Mouse (Mus musculus) stomach, embryonic 14.5 days (tissue): ENCODE measurements around the gene Insig1. TPM values are rescaled to one million over a fixed set of nuclear protein-coding genes. Genes with fewer than 3 reads are reported as not detected.

Experiments used
- ATAC-seq: fragments of 200-750 bp; cut with Nextera tagmentation; 2 replicates; pipeline ENCODE4 v1.8.0; 2017; ENCODE audit warnings: low read depth, moderate TSS enrichment; ENCODE audit not compliant: insufficient number of reproducible peaks, insufficient read depth, low FRiP score
- H3K27ac ChIP-seq: fragments of 300-500 bp; sonication (generic); 2 replicates; pipeline ENCODE4 v1.5.1; 2014; ENCODE audit warnings: mild to moderate bottlenecking, low read length, moderate library complexity, mixed read lengths
- H3K27me3 ChIP-seq: fragments of 300-500 bp; sonication (generic); 2 replicates; pipeline ENCODE4 v1.6.1; 2014; ENCODE audit warnings: low read length, control low read depth, mixed read lengths; ENCODE audit not compliant: control insufficient read depth, insufficient read depth
- H3K36me3 ChIP-seq: fragments of 300-500 bp; sonication (generic); 2 replicates; pipeline ENCODE4 v1.6.1; 2014; ENCODE audit warnings: mild to moderate bottlenecking, control low read depth, low read length, moderate library complexity, mixed read lengths; ENCODE audit not compliant: control insufficient read depth, insufficient read depth
- H3K4me1 ChIP-seq: fragments of 300-500 bp; sonication (generic); 2 replicates; pipeline ENCODE4 v1.6.1; 2014; ENCODE audit warnings: low read length, control low read depth, mixed read lengths; ENCODE audit not compliant: control insufficient read depth, insufficient read depth
- H3K4me2 ChIP-seq: fragments of 300-500 bp; sonication (generic); replicated peaks from 2 replicates; pipeline ENCODE4 v1.6.1; 2014; ENCODE audit warnings: low read depth, low read length, control low read depth
- H3K4me3 ChIP-seq: fragments of 300-500 bp; sonication (generic); 2 replicates; pipeline ENCODE4 v1.5.1; 2014; ENCODE audit warnings: low read depth, low read length, control low read depth
- H3K9ac ChIP-seq: fragments of 300-500 bp; sonication (generic); replicated peaks from 2 replicates; pipeline ENCODE4 v1.6.1; 2014; ENCODE audit warnings: low read depth, mild to moderate bottlenecking, control low read depth, low read length, moderate library complexity, mixed read lengths
- H3K9me3 ChIP-seq: fragments of 300-500 bp; sonication (generic); 2 replicates; pipeline ENCODE4 v1.6.1; 2016; ENCODE audit warnings: low read depth, low read length, control low read depth; ENCODE audit not compliant: control insufficient read depth
- WGBS: fragments of 180-500 bp; shearing (Covaris S2); extraction: QIAGEN DNeasy Blood & Tissue Kit; methylation state at CpG from one replicate; pipeline ENCODE4 v1.1.7; 2014; 5-methylcytosine and 5-hydroxymethylcytosine counted together
- polyA plus RNA-seq: library from polyadenylated mRNA; unstranded; fragments of >200 nt; fragmentation: Nextera tagmentation; extraction: Ambion mirVana; gene quantifications from 2 replicates; pipeline ENCODE4 v1.2.1, GENCODE M21; 2014

Gene Insig1
- polyA plus RNA-seq, 1 experiment from 2014 or later: 69.4 TPM

GRCm38 (mm10) chr5:28117251-28117880 is 46.2 kb downstream of the Insig1 start:
- H3K4me2 ChIP-seq: no peak overlapping the region

DNA sequence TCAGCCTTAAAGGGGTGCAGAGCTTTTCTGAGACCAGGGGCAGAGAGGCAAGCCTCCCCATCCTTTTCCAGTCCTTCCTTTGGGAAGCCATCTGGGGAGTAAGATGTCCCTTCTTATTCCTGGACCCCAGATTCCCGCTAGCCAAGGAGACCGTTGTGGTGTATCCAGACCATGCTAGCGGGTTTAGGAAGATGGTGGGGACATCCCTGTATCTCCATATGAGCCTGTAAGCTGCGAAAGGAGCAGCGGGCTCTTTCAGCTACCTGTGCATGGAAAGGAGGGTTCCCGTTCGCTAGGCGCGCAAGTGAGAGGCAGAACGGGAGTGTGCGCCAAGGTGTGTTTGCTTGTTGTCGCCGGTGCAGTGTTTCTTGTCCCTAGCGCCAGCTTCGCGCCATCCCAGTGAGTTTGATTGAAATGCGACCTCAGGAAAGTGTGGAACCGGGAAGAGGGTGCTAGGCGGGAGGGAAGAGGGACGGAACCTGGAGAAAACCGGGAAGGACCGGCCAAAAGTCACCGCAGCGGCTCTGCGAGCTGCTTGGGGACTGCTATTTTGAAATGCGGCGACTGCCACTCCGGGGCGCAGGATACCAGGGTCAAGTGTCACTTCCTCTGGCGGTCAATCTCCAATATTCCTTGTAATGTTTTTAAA is 46.8 kb downstream of the Insig1 start:
- Histone ChIP-seq H3K9ac (no peak overlapping the region), H3K4me3 (peak overlapping the region; percentile 22), H3K27me3 (peaks cover 52% of the 10 kb centered on the region), H3K27ac (no peak overlapping the region), H3K36me3 (no peaks in the 10 kb centered on the region), H3K4me2 (peak overlapping the region; percentile 29), H3K9me3 (no peaks in the 10 kb centered on the region), H3K4me1 (0 out of 2 replicates have a peak, but pooled peaks cover 3% of the 10 kb centered on the region)
- ATAC-seq: no peak
- WGBS: 1% methylated on average over 30 of the region's 30 CpGs

More at GRCm38 (mm10) chr5:28117251-28117880, 46.2 kb downstream of the Insig1 start:
- no peaks in the 10 kb centered on the region for H3K9me3 ChIP-seq
- no peak overlapping the region for H3K27ac ChIP-seq
- WGBS: 8% methylated on average over 13 of the region's 13 CpGs
- H3K4me3 ChIP-seq: no peak overlapping the region
- no peak for ATAC-seq
- H3K4me1 ChIP-seq: 0 out of 2 replicates have a peak, but pooled peaks cover 3% of the 10 kb centered on the region
- H3K36me3 ChIP-seq: no peaks in the 10 kb centered on the region
- peaks cover 49% of the 10 kb centered on the region for H3K27me3 ChIP-seq
- no peak overlapping the region for H3K9ac ChIP-seq

GRCm38 (mm10) chr5:28118531-28118925 is 47.4 kb downstream of the Insig1 start:
- Histone ChIP-seq H3K9ac (no peak overlapping the region), H3K36me3 (no peaks in the 10 kb centered on the region)
- WGBS: under 1% methylated on average over 19 of the region's 19 CpGs

GRCm38 (mm10) chr5:28119576-28119975 is 48.4 kb downstream of the Insig1 start:
- no peak for ATAC-seq

More at GRCm38 (mm10) chr5:28118531-28118925, 47.4 kb downstream of the Insig1 start:
- peaks cover 58% of the 10 kb centered on the region for H3K27me3 ChIP-seq
- no peaks in the 10 kb centered on the region for H3K9me3 ChIP-seq
- peak overlapping the region; percentile 29 for H3K4me2 ChIP-seq
- peak overlapping the region; percentile 22 for H3K4me3 ChIP-seq
- 0 out of 2 replicates have a peak, but pooled peaks cover 3% of the 10 kb centered on the region for H3K4me1 ChIP-seq
- ATAC-seq: no peak
- no peak overlapping the region for H3K27ac ChIP-seq

GRCm38 (mm10) chr5:28122491-28123454 is 51.6 kb downstream of the Insig1 start:
- H3K4me2 ChIP-seq: no peak overlapping the region

More at GRCm38 (mm10) chr5:28119576-28119975, 48.4 kb downstream of the Insig1 start:
- no peak overlapping the region for H3K27ac ChIP-seq
- peaks cover 66% of the 10 kb centered on the region for H3K27me3 ChIP-seq
- no peak overlapping the region for H3K4me2 ChIP-seq
- H3K9me3 ChIP-seq: no peaks in the 10 kb centered on the region
- WGBS: 27% methylated on average over 3 of the region's 3 CpGs
- H3K36me3 ChIP-seq: no peaks in the 10 kb centered on the region
- no peak overlapping the region for H3K9ac ChIP-seq
- H3K4me1 ChIP-seq: 0 out of 2 replicates have a peak, but pooled peaks cover 3% of the 10 kb centered on the region
- no peak overlapping the region for H3K4me3 ChIP-seq

GRCm38 (mm10) chr5:28123455-28123825 is 52.3 kb downstream of the Insig1 start:
- ATAC-seq: no peak
- no peaks in the 10 kb centered on the region for H3K4me1 ChIP-seq
- H3K9ac ChIP-seq: no peak overlapping the region
- no peak overlapping the region for H3K4me3 ChIP-seq
- 4% methylated on average over 11 of the region's 11 CpGs for WGBS
- H3K27me3 ChIP-seq: peaks cover 67% of the 10 kb centered on the region
- no peak overlapping the region for H3K4me2 ChIP-seq
- H3K36me3 ChIP-seq: no peaks in the 10 kb centered on the region
- H3K9me3 ChIP-seq: no peaks in the 10 kb centered on the region
- no peak overlapping the region for H3K27ac ChIP-seq

More at GRCm38 (mm10) chr5:28122491-28123454, 51.6 kb downstream of the Insig1 start:
- Histone ChIP-seq H3K36me3 (no peaks in the 10 kb centered on the region), H3K27ac (no peak overlapping the region), H3K9me3 (no peaks in the 10 kb centered on the region), H3K27me3 (peaks cover 71% of the 10 kb centered on the region), H3K4me3 (no peak overlapping the region), H3K4me1 (0 out of 2 replicates have a peak, but pooled peaks cover 3% of the 10 kb centered on the region), H3K9ac (no peak overlapping the region)
- ATAC-seq: peak; percentile 72
- WGBS: 1% methylated on average over 27 of the region's 27 CpGs

GRCm38 (mm10) chr5:28124321-28125230 is 53.4 kb downstream of the Insig1 start:
- no peak overlapping the region for H3K4me2 ChIP-seq

More at GRCm38 (mm10) chr5:28124321-28125230, 53.4 kb downstream of the Insig1 start:
- Histone ChIP-seq H3K4me1 (no peaks in the 10 kb centered on the region), H3K9me3 (no peaks in the 10 kb centered on the region), H3K27me3 (peaks cover 60% of the 10 kb centered on the region), H3K36me3 (no peaks in the 10 kb centered on the region), H3K9ac (no peak overlapping the region), H3K27ac (no peak overlapping the region), H3K4me3 (no peak overlapping the region)
- WGBS: 6% methylated on average over 28 of the region's 28 CpGs
- ATAC-seq: no peak
